In the genomic region with DNA sequence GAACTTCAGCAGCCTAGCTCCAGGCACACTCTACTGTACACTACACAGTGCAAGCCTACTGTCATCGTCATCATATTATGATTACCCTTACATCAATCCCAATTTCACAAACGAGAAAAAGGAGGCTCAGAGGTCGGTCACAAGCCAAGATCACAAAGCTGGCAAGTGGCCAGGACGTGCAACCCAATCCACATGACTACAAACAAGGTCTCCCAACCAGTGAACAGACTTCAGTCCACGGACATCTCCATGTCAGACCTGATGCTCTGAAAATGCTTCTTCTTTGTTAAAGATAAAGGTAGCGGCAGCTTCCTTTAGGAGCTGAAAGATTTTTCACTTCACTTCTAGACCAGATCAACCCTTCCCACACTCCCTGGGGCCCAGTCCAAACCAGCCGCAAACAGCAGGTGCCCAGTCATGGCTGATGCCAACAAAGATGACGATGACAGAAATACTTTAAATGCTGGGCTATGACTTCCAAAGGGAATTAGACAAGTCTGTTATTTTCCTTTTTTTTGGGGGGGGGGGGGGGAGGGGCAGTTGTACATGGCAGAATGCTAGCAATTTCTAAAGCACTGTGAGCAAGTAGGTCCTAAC, we compare ENCODE assay signal across 9 mouse cellular contexts.
DNase-seq lines count a peak whose midpoint lies in the region; ATAC-seq lines count a peak whose summit lies in the region.
"Had no signal": no experiment of that assay in that cellular context is flagged by ENCODE, and none has a peak within 500 bp of the region (broad histone marks: within the 10 kb centered on the region; RNA-seq: fewer than 3 reads in every experiment).

No protein-coding gene starts in this region.

- WGBS in heart, embryonic 13.5 days = 62% methylated on average over 8 of the region's 8 CpGs
- WGBS in forebrain, embryonic 11.5 days = 77% methylated on average over 8 of the region's 8 CpGs
- 40% methylated on average over 8 of the region's 8 CpGs for WGBS in hindbrain, embryonic 16.5 days

- no peak for DNase-seq in heart, adult 9 months (ENCODE audit: low spot score in 2 of 2)
- peak; percentile 84 for DNase-seq in Muller cell, postnatal 12 days (ENCODE audit: inconsistent ontology term)
- DNase-seq in forebrain, embryonic 11.5 days (ENCODE audit: low spot score) = no peak
- DNase-seq in B cell, adult 2 months = no peak
- DNase-seq in thymus, postnatal 10 days (ENCODE audit: low spot score in 2 of 2) = no peak
- DNase-seq: lung, postnatal 14 days; thymus, adult 18-20 months had no signal

- H3K9me3 ChIP-seq in heart, embryonic 13.5 days = no peaks in the 10 kb centered on the region
- H3K9me3 ChIP-seq in forebrain, embryonic 11.5 days (ENCODE audit: control insufficient read depth, low read length) = no peaks in the 10 kb centered on the region
- no peaks in the 10 kb centered on the region for H3K9me3 ChIP-seq in hindbrain, embryonic 16.5 days (ENCODE audit: control insufficient read depth, low read length)

- H3K4me2 ChIP-seq in heart, embryonic 13.5 days = no peak overlapping the region
- H3K4me2 ChIP-seq in forebrain, embryonic 11.5 days (ENCODE audit: low read depth, low read length, severe bottlenecking) = no peak overlapping the region
- H3K4me2 ChIP-seq in hindbrain, embryonic 16.5 days (ENCODE audit: low read length) = no peak overlapping the region

- no peak for ATAC-seq in heart, embryonic 13.5 days (ENCODE audit: extremely low read depth, insufficient number of reproducible peaks, low FRiP score, low TSS enrichment)
- ATAC-seq in forebrain, embryonic 11.5 days (replicated peaks; ENCODE audit: low FRiP score) = peak; percentile 13; the same call in 1 of the 2 replicates
- ATAC-seq in hindbrain, embryonic 16.5 days = peak; percentile 13; the same call in 1 of the 2 replicates

- no peak overlapping the region for H3K9ac ChIP-seq in heart, embryonic 13.5 days
- no peak overlapping the region for H3K9ac ChIP-seq in forebrain, embryonic 11.5 days (ENCODE audit: low read length)
- no peak overlapping the region for H3K9ac ChIP-seq in hindbrain, embryonic 16.5 days (ENCODE audit: low read depth, low read length)

- H3K4me3 ChIP-seq in heart, embryonic 13.5 days = no peak overlapping the region
- no peak overlapping the region for H3K4me3 ChIP-seq in forebrain, embryonic 11.5 days (ENCODE audit: low read depth, low read length)
- no peak overlapping the region for H3K4me3 ChIP-seq in hindbrain, embryonic 16.5 days (ENCODE audit: low read length)

- no peaks in the 10 kb centered on the region for H3K27me3 ChIP-seq in heart, embryonic 13.5 days (replicated peaks)
- no peaks in the 10 kb centered on the region for H3K27me3 ChIP-seq in forebrain, embryonic 11.5 days (ENCODE audit: control insufficient read depth, insufficient read depth, low read length)
- H3K27me3 ChIP-seq in hindbrain, embryonic 16.5 days (replicated peaks; ENCODE audit: control insufficient read depth, insufficient read depth, low read length) = no peaks in the 10 kb centered on the region

- no peaks in the 10 kb centered on the region for H3K36me3 ChIP-seq in heart, embryonic 13.5 days
- no peaks in the 10 kb centered on the region for H3K36me3 ChIP-seq in forebrain, embryonic 11.5 days (ENCODE audit: control insufficient read depth, insufficient read depth, low read length)
- no peaks in the 10 kb centered on the region for H3K36me3 ChIP-seq in hindbrain, embryonic 16.5 days (ENCODE audit: control insufficient read depth, insufficient read depth, low read length)

- H3K4me1 ChIP-seq in heart, embryonic 13.5 days = peaks cover 98% of the 10 kb centered on the region
- H3K4me1 ChIP-seq in forebrain, embryonic 11.5 days (replicated peaks; ENCODE audit: control insufficient read depth, insufficient read depth, low read length) = no peaks in the 10 kb centered on the region; the same call in 1 of the 2 replicates
- peaks cover 17% of the 10 kb centered on the region for H3K4me1 ChIP-seq in hindbrain, embryonic 16.5 days (ENCODE audit: control insufficient read depth, insufficient read depth, low read depth, low read length)

- H3K27ac ChIP-seq in heart, embryonic 13.5 days (replicated peaks) = peak overlapping the region; percentile 55
- H3K27ac ChIP-seq in forebrain, embryonic 11.5 days (ENCODE audit: low read depth, low read length) = no peak overlapping the region
- H3K27ac ChIP-seq in hindbrain, embryonic 16.5 days (ENCODE audit: low read depth, low read length) = peak overlapping the region; percentile 16
